Mouse (Mus musculus) intestine, postnatal 0 days (tissue): ENCODE data around the gene Plekhg5. TPM values are rescaled to one million over a fixed set of nuclear protein-coding genes. Genes with fewer than 3 reads are reported as not detected.

Experiments used
- ATAC-seq: fragments of 200-750 bp; cut with Nextera tagmentation; 2 replicates; pipeline ENCODE4 v1.8.0; 2017; ENCODE audit warnings: mild to moderate bottlenecking, moderate TSS enrichment, moderate library complexity
- H3K27ac ChIP-seq: fragments of 300-500 bp; sonication (generic); 2 replicates; pipeline ENCODE4 v1.5.1; 2014; ENCODE audit warnings: mild to moderate bottlenecking, low read depth, low read length, moderate library complexity
- H3K27me3 ChIP-seq: fragments of 300-500 bp; sonication (generic); replicated peaks from 2 replicates; pipeline ENCODE4 v1.6.1; 2014; ENCODE audit warnings: low read length, mixed read lengths; ENCODE audit not compliant: control insufficient read depth, insufficient read depth
- H3K36me3 ChIP-seq: fragments of 300-500 bp; sonication (generic); 2 replicates; pipeline ENCODE4 v1.6.1; 2014; ENCODE audit warnings: mild to moderate bottlenecking, moderate library complexity; ENCODE audit not compliant: control insufficient read depth, insufficient read depth
- H3K4me1 ChIP-seq: fragments of 300-500 bp; sonication (generic); replicated peaks from 2 replicates; pipeline ENCODE4 v1.6.1; 2014; ENCODE audit warnings: antibody characterized with exemption, low read length, mixed read lengths; ENCODE audit not compliant: control insufficient read depth, insufficient read depth
- H3K4me2 ChIP-seq: fragments of 300-500 bp; sonication (generic); replicated peaks from 2 replicates; pipeline ENCODE4 v1.6.1; 2014; ENCODE audit warnings: low read depth, mild to moderate bottlenecking, moderate library complexity
- H3K4me3 ChIP-seq: fragments of 300-500 bp; sonication (generic); 2 replicates; pipeline ENCODE4 v1.5.1; 2014; ENCODE audit warnings: low read depth, low read length
- H3K9ac ChIP-seq: fragments of 300-500 bp; sonication (generic); 2 replicates; pipeline ENCODE4 v1.6.1; 2014; ENCODE audit warnings: mild to moderate bottlenecking, low read depth, low read length
- H3K9me3 ChIP-seq: fragments of 300-500 bp; sonication (generic); 2 replicates; pipeline ENCODE4 v1.6.1; 2016; ENCODE audit warnings: mixed run types; ENCODE audit not compliant: control insufficient read depth
- CTCF ChIP-seq: sonication (generic); IDR thresholded peaks from 2 replicates; pipeline ENCODE4 v1.5.1; 2016; ENCODE audit warnings: low read depth, mild to moderate bottlenecking, control low read depth, antibody characterized with exemption, moderate library complexity
- WGBS: fragments of 180-500 bp; shearing (Covaris S2); extraction: QIAGEN DNeasy Blood & Tissue Kit; methylation state at CpG from one replicate; pipeline ENCODE4 v1.1.7; 2014; 5-methylcytosine and 5-hydroxymethylcytosine counted together
- polyA plus RNA-seq: library from polyadenylated mRNA; unstranded; fragments of >200 nt; fragmentation: Nextera tagmentation; extraction: Ambion mirVana; gene quantifications from 2 replicates; pipeline ENCODE4 v1.2.1, GENCODE M21; 2015

Gene Plekhg5
- polyA plus RNA-seq, 1 experiment from 2014 or later, result 14.0 TPM

GRCm38 (mm10) chr4:152086505-152087210 lies 14.4 kb downstream of the Plekhg5 start:
- Histone ChIP-seq H3K27ac (peak overlapping the region; percentile 77), H3K9ac (peak overlapping the region; percentile 70), H3K4me3 (peak overlapping the region; percentile 60), H3K9me3 (no peaks in the 10 kb centered on the region), H3K36me3 (no peaks in the 10 kb centered on the region), H3K27me3 (no peaks in the 10 kb centered on the region), H3K4me2 (peak overlapping the region; percentile 84), H3K4me1 (peaks cover 7% of the 10 kb centered on the region; the same call in 1 of the 2 replicates)
- no peak for TF ChIP-seq CTCF
- WGBS, result under 1% methylated on average over 55 of the region's 92 CpGs
- peak; percentile 72 for ATAC-seq

DNA sequence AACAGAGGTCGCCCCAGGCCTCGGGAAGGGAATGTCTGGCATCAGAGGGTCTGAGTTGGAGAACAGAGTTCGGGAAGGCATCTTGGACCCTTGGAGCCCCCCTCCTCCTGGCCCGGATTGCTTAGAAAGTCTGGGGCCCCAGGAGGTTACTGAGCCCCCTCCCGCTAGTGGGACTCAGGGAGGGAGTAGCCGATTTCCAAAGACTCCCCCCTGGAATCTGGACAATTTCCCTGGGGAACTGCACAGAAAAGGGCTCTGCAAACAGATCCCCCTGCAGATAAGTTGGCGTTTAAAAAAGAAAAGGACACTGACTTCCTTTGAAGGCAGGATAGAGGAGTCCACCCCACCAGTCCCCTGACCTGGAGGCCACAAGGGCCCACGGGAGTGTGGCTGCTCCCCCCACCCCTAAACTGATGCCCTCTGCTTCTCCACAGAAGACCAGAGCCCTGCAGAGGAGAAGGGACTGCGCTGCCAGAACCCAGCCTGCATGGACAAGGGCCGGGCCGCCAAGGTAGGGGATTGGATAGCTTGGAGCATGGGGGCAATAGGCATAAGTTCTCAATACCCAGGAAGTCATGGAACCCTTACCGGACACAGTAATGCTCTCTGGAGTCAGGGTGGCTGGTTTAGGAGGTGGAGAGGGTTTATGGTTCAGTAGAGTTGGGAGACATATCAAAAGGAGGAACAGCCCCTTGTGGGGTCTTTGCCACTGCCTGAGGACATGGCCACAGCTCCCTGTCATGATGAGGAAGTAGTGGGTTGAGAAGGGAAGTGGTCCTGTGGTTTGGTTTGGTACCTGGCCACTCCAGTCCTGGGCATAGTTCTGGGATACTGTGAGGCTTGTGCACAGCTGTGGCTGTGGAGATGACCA lies 15.1 kb downstream of the Plekhg5 start:
- peak overlapping the region; percentile 77 for H3K27ac ChIP-seq
- no peaks in the 10 kb centered on the region for H3K27me3 ChIP-seq
- ATAC-seq, result no peak
- peak overlapping the region; percentile 70 for H3K9ac ChIP-seq
- H3K4me1 ChIP-seq, result peaks cover 7% of the 10 kb centered on the region; the same call in 1 of the 2 replicates
- H3K4me3 ChIP-seq, result peak overlapping the region; percentile 60
- no peak for TF ChIP-seq CTCF
- H3K4me2 ChIP-seq, result peak overlapping the region; percentile 84
- WGBS, result 9% methylated on average over 12 of the region's 12 CpGs
- no peaks in the 10 kb centered on the region for H3K9me3 ChIP-seq
- H3K36me3 ChIP-seq, result no peaks in the 10 kb centered on the region

DNA sequence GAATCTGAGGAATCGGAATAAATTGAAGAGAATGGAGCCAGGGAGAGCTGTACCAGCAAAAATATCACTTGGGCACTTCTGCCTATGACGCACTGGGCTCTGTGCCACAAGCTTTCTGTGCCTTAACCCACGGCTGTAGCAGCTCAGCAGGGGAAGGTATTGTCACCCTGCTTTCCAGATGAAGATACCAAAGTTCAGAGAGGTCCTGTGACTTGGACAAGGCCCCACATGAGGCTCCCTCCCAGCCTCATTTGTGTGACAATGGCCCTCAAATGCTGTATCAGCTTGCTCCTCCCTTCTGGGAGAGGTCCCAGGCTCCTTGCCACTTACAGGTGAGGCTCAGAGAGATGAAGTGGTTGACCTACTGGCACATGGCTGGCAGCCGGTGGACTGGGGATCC lies 15.8 kb downstream of the Plekhg5 start:
- ATAC-seq, result peak; percentile 26
- peak overlapping the region; percentile 84 for H3K4me2 ChIP-seq
- H3K9ac ChIP-seq, result 0 out of 2 replicates have a peak overlapping the region, but pooled peaks have one; percentile 11
- no peaks in the 10 kb centered on the region for H3K36me3 ChIP-seq
- 42% methylated on average over 4 of the region's 4 CpGs for WGBS
- no peak for TF ChIP-seq CTCF
- no peaks in the 10 kb centered on the region for H3K27me3 ChIP-seq
- H3K4me3 ChIP-seq, result peak overlapping the region; percentile 60; the same call in 1 of the 2 replicates
- peak overlapping the region; percentile 77 for H3K27ac ChIP-seq
- peaks cover 7% of the 10 kb centered on the region for H3K4me1 ChIP-seq
- no peaks in the 10 kb centered on the region for H3K9me3 ChIP-seq

DNA sequence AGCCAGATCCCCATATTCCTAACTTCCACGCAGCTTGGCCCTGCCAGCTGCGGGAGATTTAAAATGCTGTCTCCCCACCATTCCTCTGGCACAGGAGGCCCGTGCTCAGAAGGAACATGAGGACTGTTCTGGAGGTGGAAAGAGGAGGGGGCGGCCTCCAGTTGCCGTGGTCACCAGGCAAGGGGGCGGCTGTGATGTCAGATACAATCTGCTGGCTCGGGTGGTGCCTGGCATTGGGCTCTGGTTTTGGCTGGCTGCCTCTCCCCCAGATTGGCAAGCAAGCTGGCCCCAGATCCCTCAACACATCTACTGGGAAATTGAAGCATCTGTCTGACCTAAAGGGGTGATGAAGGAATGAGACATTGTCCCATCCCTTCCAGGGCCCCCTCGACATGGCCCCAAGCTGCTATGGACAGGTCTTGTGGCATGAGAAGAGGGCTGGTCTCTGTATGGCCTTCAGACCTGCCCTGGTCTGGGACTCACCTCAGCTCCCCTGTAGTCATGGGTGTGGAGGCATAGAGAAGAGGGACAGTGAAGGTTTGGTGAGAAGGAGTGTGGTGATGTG lies 16.3 kb downstream of the Plekhg5 start:
- H3K27ac ChIP-seq, result peak overlapping the region; percentile 16
- H3K4me2 ChIP-seq, result peak overlapping the region; percentile 84
- no peak overlapping the region for H3K9ac ChIP-seq
- H3K36me3 ChIP-seq, result peaks cover 3% of the 10 kb centered on the region; the same call in 1 of the 2 replicates
- TF ChIP-seq CTCF, result no peak
- no peak for ATAC-seq
- H3K9me3 ChIP-seq, result no peaks in the 10 kb centered on the region
- no peak overlapping the region for H3K4me3 ChIP-seq
- 70% methylated on average over 8 of the region's 8 CpGs for WGBS
- no peaks in the 10 kb centered on the region for H3K27me3 ChIP-seq
- H3K4me1 ChIP-seq, result peaks cover 7% of the 10 kb centered on the region

- no peak for TF ChIP-seq CTCF
- no peak overlapping the region for H3K27ac ChIP-seq
- no peak for ATAC-seq
- H3K4me3 ChIP-seq, result no peak overlapping the region
- 75% methylated on average over 9 of the region's 9 CpGs for WGBS
- peaks cover 7% of the 10 kb centered on the region for H3K4me1 ChIP-seq
- no peak overlapping the region for H3K9ac ChIP-seq
- H3K36me3 ChIP-seq, result peaks cover 3% of the 10 kb centered on the region; the same call in 1 of the 2 replicates
- H3K27me3 ChIP-seq, result no peaks in the 10 kb centered on the region
- peak overlapping the region; percentile 84; the same call in 1 of the 2 replicates for H3K4me2 ChIP-seq
- no peaks in the 10 kb centered on the region for H3K9me3 ChIP-seq
Measured at GRCm38 (mm10) chr4:152090191-152090590, 17.9 kb downstream of the Plekhg5 start.
